Mouse (Mus musculus): ENCODE measurements around the gene Map3k3.

GRCm38 (mm10) chr11:106152132-106152531 lies 67.7 kb downstream of the Map3k3 start:
- TF ChIP-seq CTCF (IDR thresholded peaks at IDR 0.05; ENCODE audit: insufficient read depth, low read length), result no peak
- no peak for TF ChIP-seq POLR2A (IDR thresholded peaks at IDR 0.05; ENCODE audit: borderline replicate concordance, extremely low read depth, low read depth, low read length)

Measured in lung, adult 2 months (tissue).